Mouse (Mus musculus) testis, postnatal 14 days (tissue): ENCODE data around the gene Fstl4.

Experiments
- DNase-seq: peaks from one replicate; pipeline ENCODE4 v3.0.0; 2021; ENCODE audit warnings: low spot score

Gene Fstl4

GRCm38 (mm10) chr11:52773073-52773472 lies 8.6 kb downstream of the Fstl4 start:
- no peak for DNase-seq

GRCm38 (mm10) chr11:52775291-52775690 lies 10.9 kb downstream of the Fstl4 start:
- no peak for DNase-seq

GRCm38 (mm10) chr11:52782426-52782825 lies 18.0 kb downstream of the Fstl4 start:
- no peak for DNase-seq

GRCm38 (mm10) chr11:52794331-52794730 lies 29.9 kb downstream of the Fstl4 start:
- DNase-seq = no peak

GRCm38 (mm10) chr11:52809542-52809941 lies 45.1 kb downstream of the Fstl4 start:
- no peak for DNase-seq

- DNase-seq = no peak
Observed at GRCm38 (mm10) chr11:52816004-52816403, 51.6 kb downstream of the Fstl4 start.

- DNase-seq = no peak
Observed at GRCm38 (mm10) chr11:52820336-52820905, 56.0 kb downstream of the Fstl4 start.

- DNase-seq = no peak
Observed at GRCm38 (mm10) chr11:52826591-52826990, 62.2 kb downstream of the Fstl4 start.

- DNase-seq = no peak
Observed at GRCm38 (mm10) chr11:52831631-52832310, 67.3 kb downstream of the Fstl4 start.

GRCm38 (mm10) chr11:52832311-52832675 lies 67.9 kb downstream of the Fstl4 start:
- DNase-seq = no peak

GRCm38 (mm10) chr11:52848691-52849090 lies 84.3 kb downstream of the Fstl4 start:
- no peak for DNase-seq

GRCm38 (mm10) chr11:52850071-52850470 lies 85.6 kb downstream of the Fstl4 start:
- DNase-seq = no peak

GRCm38 (mm10) chr11:52872846-52873512 lies 108.5 kb downstream of the Fstl4 start:
- DNase-seq = no peak

- DNase-seq = no peak
Observed at GRCm38 (mm10) chr11:52875916-52876765, 111.7 kb downstream of the Fstl4 start.

GRCm38 (mm10) chr11:52877662-52878061 lies 113.2 kb downstream of the Fstl4 start:
- DNase-seq = no peak

- no peak for DNase-seq
Observed at GRCm38 (mm10) chr11:52879958-52880357, 115.5 kb downstream of the Fstl4 start.

- peak; percentile 32 for DNase-seq
Observed at GRCm38 (mm10) chr11:52886559-52887303, 122.3 kb downstream of the Fstl4 start.

- DNase-seq = no peak
Observed at GRCm38 (mm10) chr11:52888150-52888549, 123.7 kb downstream of the Fstl4 start.

GRCm38 (mm10) chr11:52889527-52889926 lies 125.1 kb downstream of the Fstl4 start:
- DNase-seq = no peak

- DNase-seq = no peak
Observed at GRCm38 (mm10) chr11:52890156-52890555, 125.7 kb downstream of the Fstl4 start.

- no peak for DNase-seq
Observed at GRCm38 (mm10) chr11:52904101-52904500, 139.7 kb downstream of the Fstl4 start.

- no peak for DNase-seq
Observed at GRCm38 (mm10) chr11:52910788-52911187, 146.4 kb downstream of the Fstl4 start.
